Mouse (Mus musculus) bone marrow, adult 2 months (tissue): ENCODE data around the gene Trmt1.

Experiments
- CTCF ChIP-seq: fragments of 200-500 bp; IDR thresholded peaks from 2 replicates; pipeline ENCODE4 v1.5.1; 2011; ENCODE audit warnings: low read length, control low read depth; ENCODE audit not compliant: control insufficient read depth, insufficient read depth
- POLR2A ChIP-seq: fragments of 200-500 bp; IDR thresholded peaks from 2 replicates; pipeline ENCODE4 v1.6.1; 2011; ENCODE audit warnings: low read depth, mild to moderate bottlenecking, control low read depth, low read length, borderline replicate concordance; ENCODE audit not compliant: control insufficient read depth

DNA sequence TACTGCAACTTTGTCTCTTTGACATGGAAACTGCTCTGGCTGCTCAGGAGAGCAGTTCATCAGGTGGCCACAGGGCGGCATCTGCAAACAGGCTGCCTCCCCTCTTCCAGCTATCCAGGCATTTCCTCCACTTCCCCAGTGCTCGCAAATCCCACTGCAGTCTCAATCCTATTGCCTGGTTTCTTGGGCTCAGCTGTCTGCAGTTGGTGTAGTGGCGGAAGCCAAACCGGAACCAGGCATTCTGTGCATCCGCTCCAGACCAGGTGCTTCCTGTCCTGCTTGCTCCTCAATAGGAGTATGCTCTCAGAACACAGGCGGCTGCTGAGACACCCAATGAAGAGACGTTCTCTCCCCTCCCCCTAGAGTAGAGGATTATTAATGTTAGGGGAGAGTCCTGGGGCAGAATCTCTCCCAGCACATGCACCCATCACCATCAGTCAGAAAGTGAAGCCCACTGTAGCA, 13.8 kb downstream of the Trmt1 start:
- TF ChIP-seq POLR2A: no peak
- TF ChIP-seq CTCF: peak; percentile 67
